Mouse (Mus musculus) cortical plate, adult 2 months (tissue): ENCODE measurements around the gene Nrip1. TPM values are rescaled to one million over a fixed set of nuclear protein-coding genes. Genes with fewer than 3 reads are reported as not detected.

ENCODE experiments used
- H3K27ac ChIP-seq: fragments of 200-500 bp; 2 replicates; pipeline ENCODE4 v1.5.1; 2012; ENCODE audit warnings: low read length, control low read depth, inconsistent platforms; ENCODE audit not compliant: insufficient read depth
- H3K4me1 ChIP-seq: fragments of 200-500 bp; 2 replicates; pipeline ENCODE4 v1.6.1; 2011; ENCODE audit warnings: low read length; ENCODE audit not compliant: control insufficient read depth, insufficient read depth
- H3K4me3 ChIP-seq: fragments of 200-500 bp; 2 replicates; pipeline ENCODE4 v1.5.1; 2011; ENCODE audit warnings: mild to moderate bottlenecking, low read length, control low read depth; ENCODE audit not compliant: insufficient read depth
- CTCF ChIP-seq: fragments of 200-500 bp; IDR thresholded peaks from 2 replicates; pipeline ENCODE4 v1.5.1; 2011; ENCODE audit warnings: mild to moderate bottlenecking, control low read depth, low read length; ENCODE audit not compliant: insufficient read depth; ENCODE audit errors: extremely low read depth
- POLR2A ChIP-seq: fragments of 200-500 bp; IDR thresholded peaks from 2 replicates; pipeline ENCODE4 v1.6.1; 2011; ENCODE audit warnings: mild to moderate bottlenecking, low read length, control low read depth; ENCODE audit not compliant: insufficient read depth; ENCODE audit errors: extremely low read depth
- polyA plus RNA-seq: library from polyadenylated mRNA; depleted of rRNA; stranded (reverse); fragments of >200 nt; gene quantifications from 2 replicates; pipeline ENCODE4 v1.2.3, GENCODE M21; 2012

The Nrip1 gene
- polyA plus RNA-seq, 1 experiment, result 7.7 TPM

DNA sequence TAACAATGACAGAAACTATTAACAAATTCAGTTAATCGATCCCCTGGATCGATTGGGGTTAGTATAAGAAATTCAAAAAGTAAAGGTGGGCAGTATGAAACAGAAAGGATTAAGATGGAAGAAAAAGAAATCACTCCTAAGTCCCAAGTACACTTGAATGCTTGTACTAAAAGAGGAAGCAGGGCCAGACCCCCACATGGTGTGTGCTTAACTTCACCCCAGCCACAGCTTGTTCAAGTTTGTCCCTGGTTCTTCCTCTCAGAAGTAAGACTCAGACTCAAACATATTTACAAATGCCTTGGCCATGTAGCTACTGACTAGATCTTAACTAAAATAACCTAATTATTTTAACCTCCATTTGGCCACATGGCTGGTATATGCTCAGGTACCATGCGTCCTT lies 10.0 kb downstream of the Nrip1 start:
- Histone ChIP-seq H3K27ac (no peak overlapping the region), H3K4me3 (no peak overlapping the region), H3K4me1 (peaks cover under 1% of the 10 kb centered on the region; the same call in 1 of the 2 replicates)
- no peak for TF ChIP-seq CTCF
- TF ChIP-seq POLR2A, result no peak

DNA sequence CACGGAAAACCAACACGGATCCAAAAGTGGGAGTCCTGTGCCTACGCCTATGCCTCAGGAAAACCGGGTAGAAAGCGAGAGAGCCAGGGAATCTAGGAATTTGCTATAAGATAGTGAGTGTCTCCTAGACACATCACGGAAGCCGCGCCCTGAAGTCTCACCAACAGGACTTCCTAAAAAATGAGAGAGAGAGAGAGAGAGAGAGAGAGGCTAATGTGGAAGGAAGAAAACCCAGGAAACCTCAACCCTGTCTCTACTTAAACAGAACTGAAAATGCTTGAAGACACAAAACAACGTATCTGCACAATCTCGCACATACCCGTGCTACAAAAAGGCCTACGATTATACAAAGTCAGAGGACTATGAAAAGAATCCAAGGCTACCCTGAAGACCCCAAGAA lies 10.6 kb downstream of the Nrip1 start:
- TF ChIP-seq CTCF (no peak), POLR2A (no peak)

DNA sequence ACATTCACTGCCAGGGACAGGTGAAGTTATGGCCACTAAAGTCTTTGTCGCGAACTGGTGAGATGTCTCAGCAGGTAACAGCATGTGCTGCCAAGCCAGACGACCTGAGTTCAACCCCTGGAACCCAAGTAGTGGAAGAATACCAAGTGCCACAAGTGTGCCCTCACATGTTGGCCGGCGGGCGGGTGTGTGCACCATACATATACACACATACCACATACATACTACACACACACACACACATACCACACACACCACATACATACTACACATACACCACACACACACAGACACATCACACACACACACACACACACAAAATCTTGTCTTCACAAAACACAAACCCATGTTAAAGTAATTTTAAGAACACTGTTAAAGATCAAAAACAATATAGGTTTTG lies 13.2 kb downstream of the Nrip1 start:
- no peak for TF ChIP-seq POLR2A
- no peak overlapping the region for H3K4me3 ChIP-seq
- peaks cover 3% of the 10 kb centered on the region for H3K4me1 ChIP-seq
- H3K27ac ChIP-seq, result no peak overlapping the region

More for the DNA sequence above, 10.6 kb downstream of the Nrip1 start:
- H3K4me1 ChIP-seq, result peaks cover 3% of the 10 kb centered on the region
- no peak overlapping the region for H3K27ac ChIP-seq
- no peak overlapping the region for H3K4me3 ChIP-seq

DNA sequence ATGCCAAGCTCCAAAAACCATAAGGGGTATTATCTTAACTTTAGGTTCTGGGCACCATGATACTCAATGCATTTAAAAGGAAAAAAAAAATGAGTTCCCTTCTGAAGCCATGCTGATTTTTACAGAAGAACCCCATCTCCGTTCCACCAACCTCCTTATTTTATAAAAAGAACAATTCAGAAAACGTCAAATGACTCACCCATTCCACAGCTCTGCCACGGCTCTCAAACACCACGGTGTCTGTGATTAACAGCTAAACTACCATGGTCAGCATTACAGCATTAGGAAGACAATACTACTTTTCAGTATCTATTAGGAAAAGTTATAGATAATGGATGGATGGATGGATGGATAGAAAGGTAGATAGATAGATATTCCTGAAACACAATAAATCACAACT lies 14.9 kb downstream of the Nrip1 start:
- no peak overlapping the region for H3K27ac ChIP-seq
- H3K4me3 ChIP-seq, result no peak overlapping the region
- peaks cover 3% of the 10 kb centered on the region for H3K4me1 ChIP-seq
- TF ChIP-seq POLR2A (no peak), CTCF (no peak)

DNA sequence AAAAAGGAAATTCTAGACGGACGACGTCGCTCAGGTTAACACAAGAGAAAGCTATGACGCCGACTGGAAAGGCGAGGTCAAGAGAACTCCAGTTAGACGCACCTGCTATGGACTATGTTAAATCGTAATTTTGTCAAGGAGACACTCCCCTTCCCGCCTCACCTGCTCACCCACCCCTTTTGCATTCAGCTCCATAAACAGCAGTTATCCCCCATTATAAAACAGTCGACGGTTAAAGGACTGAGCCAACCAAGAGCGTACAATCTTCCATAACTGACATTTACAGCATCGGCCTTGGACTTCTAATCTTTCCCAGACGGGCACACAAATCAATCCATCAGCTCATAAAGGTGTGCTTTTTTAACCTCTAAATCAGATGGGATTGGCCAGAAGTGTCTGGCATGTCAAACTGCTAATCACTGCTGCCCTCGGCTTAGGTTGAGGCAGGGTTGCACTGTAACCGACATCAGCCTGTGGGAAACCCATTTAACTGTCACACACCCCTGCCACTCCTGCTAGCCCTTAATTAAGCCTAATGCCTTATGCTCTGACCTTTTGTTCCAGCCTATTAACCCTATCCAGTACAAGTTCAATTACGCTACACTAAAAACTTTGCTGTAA lies 15.4 kb downstream of the Nrip1 start:
- H3K4me3 ChIP-seq, result no peak overlapping the region
- H3K27ac ChIP-seq, result no peak overlapping the region
- TF ChIP-seq POLR2A, result no peak
- TF ChIP-seq CTCF, result no peak
- peaks cover 3% of the 10 kb centered on the region for H3K4me1 ChIP-seq

DNA sequence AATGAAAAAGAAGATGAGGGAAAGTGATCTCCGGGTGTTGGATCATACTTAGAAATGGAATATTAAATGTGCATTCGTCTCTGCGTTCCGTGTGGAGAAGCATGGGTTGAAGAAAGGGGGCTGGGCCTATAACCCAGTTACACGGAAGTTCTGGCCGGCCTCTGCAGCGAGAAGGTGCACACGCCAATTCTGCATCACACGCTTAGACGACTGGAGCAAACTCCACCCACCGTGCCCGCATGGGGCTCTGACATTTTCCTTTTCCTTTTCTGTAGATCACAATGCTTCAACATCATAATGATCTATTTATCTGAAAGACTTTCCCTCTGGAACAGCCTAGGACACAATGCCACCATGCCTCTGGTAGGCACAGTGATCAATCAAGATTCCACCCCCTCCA lies 16.5 kb downstream of the Nrip1 start:
- Histone ChIP-seq H3K27ac (no peak overlapping the region), H3K4me3 (no peak overlapping the region), H3K4me1 (peaks cover 3% of the 10 kb centered on the region)
- TF ChIP-seq POLR2A (no peak), CTCF (no peak)

DNA sequence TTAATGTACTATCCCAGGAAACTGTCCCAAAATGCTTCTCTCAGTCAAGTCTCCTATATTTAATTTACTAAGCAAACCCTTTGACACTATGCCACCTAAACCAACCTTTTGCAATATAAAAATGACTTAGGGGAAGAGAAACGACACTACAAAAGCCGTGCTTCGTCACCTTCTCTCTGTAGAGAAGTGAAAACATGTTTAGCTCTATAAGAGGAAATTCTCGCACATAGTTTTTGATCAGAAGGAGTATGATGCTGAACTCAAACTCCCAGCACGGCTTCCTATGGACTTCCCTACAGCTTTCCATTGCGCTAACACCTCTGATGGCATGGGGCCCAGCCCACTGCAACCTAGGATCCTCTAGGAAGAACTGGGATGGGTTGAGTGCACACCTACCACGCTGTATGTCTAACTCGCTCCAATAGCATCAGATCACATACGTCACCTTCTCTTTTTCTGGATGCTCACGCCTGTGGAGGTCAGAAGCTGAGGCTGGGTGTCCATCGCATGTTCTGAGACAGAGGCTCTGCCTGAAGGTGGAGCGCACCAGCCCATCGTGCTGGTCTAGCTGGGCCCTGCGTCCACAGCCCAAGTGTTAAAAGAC lies 17.6 kb downstream of the Nrip1 start:
- TF ChIP-seq CTCF (no peak), POLR2A (no peak)
- H3K27ac ChIP-seq, result no peak overlapping the region
- H3K4me3 ChIP-seq, result no peak overlapping the region
- peaks cover 3% of the 10 kb centered on the region for H3K4me1 ChIP-seq

DNA sequence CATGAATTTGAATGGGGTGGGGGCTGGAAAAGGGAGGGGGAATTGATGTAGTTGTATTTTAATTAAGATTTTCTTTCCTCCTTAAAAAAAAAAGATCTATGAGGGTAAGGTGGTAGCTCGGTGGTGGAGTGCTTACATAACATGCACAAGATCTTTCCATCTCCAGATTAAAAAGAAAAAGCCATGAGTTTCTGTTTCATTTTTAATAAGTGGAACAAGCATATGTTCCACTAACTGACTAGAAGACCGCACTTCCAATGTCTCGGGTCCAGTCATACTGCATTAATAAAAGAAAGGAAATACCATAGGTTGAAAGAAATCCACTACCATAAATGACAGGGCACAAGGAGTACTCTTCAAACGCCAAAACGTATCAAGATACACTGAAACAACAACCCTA lies 18.4 kb downstream of the Nrip1 start:
- Histone ChIP-seq H3K4me1 (peaks cover 3% of the 10 kb centered on the region), H3K4me3 (no peak overlapping the region), H3K27ac (no peak overlapping the region)
- TF ChIP-seq CTCF (no peak), POLR2A (no peak)

DNA sequence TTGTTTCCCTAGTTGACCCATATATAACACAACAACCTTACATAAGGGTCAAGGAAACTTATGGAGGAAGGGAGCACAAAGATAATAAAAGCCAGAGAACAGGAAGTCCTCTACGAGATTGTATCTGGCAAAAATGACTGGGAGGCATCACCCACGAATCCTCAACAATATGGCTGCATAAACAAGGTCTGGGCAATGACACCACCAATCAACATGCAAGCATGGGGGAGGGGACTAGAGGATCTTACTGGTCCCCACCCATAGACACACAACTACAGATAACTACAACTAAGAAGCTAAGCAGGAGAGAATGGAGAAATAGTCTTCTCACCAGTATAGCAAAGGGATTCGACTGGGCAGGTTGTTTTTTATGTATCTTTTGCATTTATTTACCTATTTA lies 18.8 kb downstream of the Nrip1 start:
- TF ChIP-seq CTCF (no peak), POLR2A (no peak)
- peaks cover 3% of the 10 kb centered on the region for H3K4me1 ChIP-seq
- no peak overlapping the region for H3K4me3 ChIP-seq
- H3K27ac ChIP-seq, result no peak overlapping the region

DNA sequence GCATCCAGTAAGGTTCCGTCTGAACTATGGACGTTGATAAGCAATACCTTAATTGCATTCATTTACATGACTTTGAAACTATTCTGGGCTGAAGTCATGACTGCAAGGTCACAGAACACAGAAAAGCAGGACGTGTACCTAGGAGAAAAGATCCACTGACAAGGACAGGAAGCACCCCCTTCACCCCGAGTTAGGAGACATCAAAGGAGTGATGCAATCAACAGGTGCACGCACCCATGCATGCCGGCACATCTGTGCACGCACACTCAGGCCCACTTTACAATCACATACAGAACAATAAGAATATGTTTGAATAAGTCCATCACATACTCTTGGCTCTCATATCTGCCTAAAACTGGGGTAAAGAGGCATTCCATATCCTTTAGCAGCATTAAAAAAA lies 19.3 kb downstream of the Nrip1 start:
- H3K27ac ChIP-seq, result no peak overlapping the region
- H3K4me3 ChIP-seq, result no peak overlapping the region
- TF ChIP-seq POLR2A, result no peak
- TF ChIP-seq CTCF, result no peak
- H3K4me1 ChIP-seq, result peaks cover 3% of the 10 kb centered on the region

DNA sequence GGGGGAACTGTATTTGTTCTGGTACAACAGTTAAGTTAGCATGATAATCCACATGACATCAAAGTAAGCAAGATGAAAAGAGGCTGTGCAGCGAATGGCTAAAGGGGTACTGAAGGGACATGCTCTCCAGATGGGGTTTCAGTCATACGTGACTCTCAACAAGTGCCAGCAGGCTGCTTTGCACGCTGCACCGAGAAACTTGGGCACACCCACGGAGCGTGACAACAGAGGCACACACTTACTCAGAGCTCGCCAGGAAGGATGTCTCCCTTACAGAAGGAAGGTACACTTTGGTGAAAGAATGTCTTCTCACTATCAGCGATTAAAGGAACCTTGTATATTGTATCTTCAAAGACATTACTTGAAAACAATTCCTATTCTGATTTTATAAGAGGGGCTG lies 22.7 kb downstream of the Nrip1 start:
- Histone ChIP-seq H3K4me1 (no peaks in the 10 kb centered on the region; the same call in none of the 2 replicates), H3K4me3 (no peak overlapping the region), H3K27ac (no peak overlapping the region)
- no peak for TF ChIP-seq CTCF
- no peak for TF ChIP-seq POLR2A
